Mouse (Mus musculus) megakaryocyte, embryonic 14.5 days (primary cell): ENCODE measurements at regions not wholly inside any gene's neighbourhood (a gene's known extent, or its start where the extent isn't known, plus 50 kb on each side); places are given as distances from the start of the nearest gene placed in this dataset.

ENCODE experiments used
- FLI1 ChIP-seq: IDR thresholded peaks from 2 replicates; pipeline ENCODE4 v1.6.1; 2012; ENCODE audit warnings: low read length, inconsistent platforms, mixed read lengths
- GATA1 ChIP-seq: IDR thresholded peaks from 3 replicates; pipeline ENCODE4 v1.6.1; 2012; ENCODE audit warnings: mixed read lengths, low read length, inconsistent platforms, borderline replicate concordance

DNA sequence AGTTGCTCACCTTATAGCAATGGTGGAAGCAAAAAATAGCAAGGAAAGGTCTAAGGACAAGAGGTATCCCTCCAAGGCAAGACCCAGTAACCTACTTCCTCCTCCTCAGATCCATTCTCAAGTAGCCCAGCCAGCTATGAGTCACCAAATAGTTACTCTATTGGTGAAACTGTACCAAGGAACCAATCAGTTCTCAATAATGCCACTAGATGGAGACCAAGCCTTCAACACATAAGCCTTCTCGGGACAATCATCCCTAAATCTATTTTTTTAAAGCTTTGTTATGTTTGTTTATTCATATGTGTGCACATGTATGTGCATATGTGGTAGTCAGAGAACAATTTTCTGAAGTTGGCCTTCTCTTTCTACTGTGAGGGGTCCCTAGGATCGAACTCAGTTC, 434.3 kb upstream of the Xylt1 start:
- no peak for TF ChIP-seq GATA1
- TF ChIP-seq FLI1 = no peak
